Mouse (Mus musculus): Measurements from ENCODE around the gene Nop2.
A peak's percentile ranks its signal among the peaks of the same experiment; 100 is the strongest.

Nop2 gene

DNA sequence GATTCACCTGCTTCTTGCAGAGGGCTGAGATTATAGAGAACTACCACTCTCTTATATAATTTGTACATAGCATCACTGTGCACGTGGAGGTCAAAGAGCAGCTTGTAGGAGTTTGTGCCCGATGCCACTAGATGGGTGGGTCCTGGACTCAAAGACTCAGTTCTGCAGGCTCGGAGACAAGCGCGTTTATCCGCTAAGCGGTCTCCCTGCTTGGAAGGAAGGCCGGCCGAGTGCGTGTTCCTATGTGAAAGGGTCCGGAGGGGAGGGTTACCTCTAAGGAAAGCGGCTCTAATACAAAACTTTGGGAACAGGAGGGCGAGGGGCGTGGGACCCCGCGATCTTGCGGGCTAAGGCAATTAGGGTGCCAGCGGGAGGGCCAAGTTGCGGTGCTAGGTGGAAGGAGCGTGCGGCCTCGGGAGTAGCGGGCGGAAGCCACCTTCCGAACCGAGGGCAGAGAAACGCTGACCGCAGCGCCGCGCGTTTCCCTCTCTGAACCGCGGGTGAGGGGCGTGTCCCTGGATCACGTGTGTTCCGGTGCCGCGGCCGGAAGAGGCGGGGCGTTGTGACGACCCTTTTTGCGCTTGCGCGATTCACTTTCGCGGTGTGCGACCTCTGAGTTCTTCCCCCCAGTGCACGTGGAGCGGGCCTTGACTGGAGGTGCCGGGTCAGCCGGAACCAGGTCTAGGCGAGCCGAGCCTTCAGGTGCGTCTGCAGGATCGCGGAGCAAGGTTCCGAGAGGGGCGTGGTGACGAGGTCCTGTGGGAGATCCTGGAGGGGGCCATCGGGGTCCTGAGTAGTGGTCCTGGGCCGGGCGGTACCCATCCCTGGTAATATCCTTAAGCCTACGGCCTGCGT is at the start of gene Nop2:
Gene Nop2, plus strand, starts transcription at position 608 of the 855 bp plus-strand sequence.
- peak; percentile 93 for DNase-seq (ENCODE audit: low spot score)

DNA sequence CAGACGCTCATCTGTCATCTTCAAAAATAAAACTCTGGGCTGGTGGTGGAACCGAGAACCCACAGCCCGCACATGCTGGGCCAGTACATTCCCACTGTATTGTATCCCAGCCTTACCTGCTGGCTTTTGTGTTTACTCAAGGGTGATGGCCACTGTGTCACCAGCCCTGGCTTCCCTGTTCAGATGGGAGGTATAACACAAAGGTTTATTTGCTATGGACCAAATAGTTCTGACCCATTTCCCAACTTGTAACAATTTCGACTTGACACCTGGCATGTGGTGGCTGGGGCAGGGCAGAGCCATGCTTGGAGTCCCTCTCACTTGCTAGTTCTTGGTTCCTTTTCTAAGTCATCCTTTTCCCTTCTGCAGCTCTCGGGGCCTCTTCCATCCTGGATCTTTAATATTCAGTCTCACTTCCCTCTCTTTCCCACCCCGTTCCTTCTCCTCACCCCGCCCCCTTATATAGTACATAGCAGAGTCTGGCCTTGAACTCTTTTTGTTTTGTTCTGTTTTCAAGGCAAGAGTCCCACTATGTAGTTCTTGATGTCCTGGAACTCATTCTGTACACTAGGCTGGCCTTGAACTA is 48.8 kb upstream of the Nop2 start:
- peak; percentile 1 for DNase-seq (ENCODE audit: low spot score)

DNA sequence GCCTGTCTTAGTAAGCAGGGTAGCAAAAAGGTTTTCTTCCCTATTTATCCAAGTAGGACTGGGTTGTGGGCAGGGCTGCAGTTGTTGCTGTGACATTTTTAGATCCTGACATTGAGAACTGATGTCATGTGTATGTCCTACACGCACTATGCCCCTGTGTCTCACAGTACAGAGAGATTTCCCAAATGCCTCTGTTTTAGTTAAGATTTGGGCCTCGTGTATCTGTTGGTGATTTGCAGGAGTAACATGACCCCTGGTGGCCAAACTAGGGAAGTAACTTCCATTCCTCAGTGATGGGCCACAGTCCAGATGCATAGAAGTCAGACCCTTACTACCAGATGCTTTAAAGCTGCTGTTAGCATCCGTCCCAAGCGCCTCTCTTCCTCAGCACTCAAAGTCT is 47.3 kb upstream of the Nop2 start:
- DNase-seq (ENCODE audit: low spot score): peak; percentile 67

DNA sequence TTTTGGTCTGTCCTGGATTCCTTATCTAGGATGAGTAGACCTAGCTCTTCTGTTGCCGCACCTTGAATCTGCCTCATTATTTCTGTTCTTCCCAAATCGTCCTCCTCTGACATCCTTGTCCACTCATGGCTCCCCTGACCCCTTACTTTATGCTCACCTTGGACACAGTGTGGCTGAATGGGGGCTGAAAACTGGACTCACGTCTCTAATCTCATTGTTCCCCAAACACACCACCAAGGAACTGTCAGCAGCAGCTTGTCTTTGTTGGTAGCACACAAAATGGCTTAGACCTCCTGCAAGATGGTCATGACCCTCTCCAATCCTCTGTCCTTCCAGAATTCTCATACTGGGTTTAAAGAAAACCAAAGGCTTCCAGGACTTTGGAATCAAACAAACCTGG is 43.8 kb upstream of the Nop2 start:
- no peak for DNase-seq (ENCODE audit: low spot score)

GRCm38 (mm10) chr6:125088561-125089321 is 43.0 kb upstream of the Nop2 start:
- peak; percentile 89 for DNase-seq (ENCODE audit: low spot score)

GRCm38 (mm10) chr6:125089521-125090321 is 42.0 kb upstream of the Nop2 start:
- peak; percentile 79 for DNase-seq (ENCODE audit: low spot score)

GRCm38 (mm10) chr6:125090341-125091085 is 41.2 kb upstream of the Nop2 start:
- DNase-seq (ENCODE audit: low spot score): peak; percentile 3

GRCm38 (mm10) chr6:125092372-125092771 is 39.3 kb upstream of the Nop2 start:
- no peak for DNase-seq (ENCODE audit: low spot score)

GRCm38 (mm10) chr6:125094843-125095242 is 36.9 kb upstream of the Nop2 start:
- peak; percentile 16 for DNase-seq (ENCODE audit: low spot score)

GRCm38 (mm10) chr6:125095391-125096278 is 36.1 kb upstream of the Nop2 start, which contains the start of gene Chd4:
Chd4 (plus strand) TSS chr6:125095981.
- peak; percentile 93 for DNase-seq (ENCODE audit: low spot score)

- DNase-seq (ENCODE audit: low spot score): no peak
Observed at GRCm38 (mm10) chr6:125096279-125096596, 35.5 kb upstream of the Nop2 start.

- peak; percentile 77 for DNase-seq (ENCODE audit: low spot score)
Observed at GRCm38 (mm10) chr6:125096597-125097345, 34.9 kb upstream of the Nop2 start.

- DNase-seq (ENCODE audit: low spot score): no peak
Observed at GRCm38 (mm10) chr6:125097346-125097689, 34.4 kb upstream of the Nop2 start.

DNA sequence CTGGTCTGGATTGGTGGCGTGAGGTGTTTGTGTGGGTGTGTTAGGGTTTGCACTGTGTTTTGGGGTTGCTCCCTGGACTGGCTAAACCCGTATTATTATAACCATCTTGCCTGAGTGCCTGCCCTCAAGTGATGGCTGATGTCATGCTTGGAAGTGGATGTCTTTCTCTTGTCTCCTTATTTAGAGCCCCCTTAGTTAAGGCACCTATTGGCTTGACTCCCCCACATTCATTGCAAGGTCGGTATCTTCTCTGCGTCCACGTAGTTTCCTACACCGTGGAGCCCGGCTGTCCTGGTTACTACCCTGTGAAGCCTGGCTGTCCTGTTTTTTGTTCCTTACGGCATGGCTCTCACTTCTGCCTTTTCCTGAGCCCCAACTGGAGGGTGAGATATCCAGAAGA is 33.8 kb upstream of the Nop2 start:
- DNase-seq (ENCODE audit: low spot score): no peak

- DNase-seq (ENCODE audit: low spot score): no peak
Observed at GRCm38 (mm10) chr6:125098513-125098912, 33.2 kb upstream of the Nop2 start.

DNA sequence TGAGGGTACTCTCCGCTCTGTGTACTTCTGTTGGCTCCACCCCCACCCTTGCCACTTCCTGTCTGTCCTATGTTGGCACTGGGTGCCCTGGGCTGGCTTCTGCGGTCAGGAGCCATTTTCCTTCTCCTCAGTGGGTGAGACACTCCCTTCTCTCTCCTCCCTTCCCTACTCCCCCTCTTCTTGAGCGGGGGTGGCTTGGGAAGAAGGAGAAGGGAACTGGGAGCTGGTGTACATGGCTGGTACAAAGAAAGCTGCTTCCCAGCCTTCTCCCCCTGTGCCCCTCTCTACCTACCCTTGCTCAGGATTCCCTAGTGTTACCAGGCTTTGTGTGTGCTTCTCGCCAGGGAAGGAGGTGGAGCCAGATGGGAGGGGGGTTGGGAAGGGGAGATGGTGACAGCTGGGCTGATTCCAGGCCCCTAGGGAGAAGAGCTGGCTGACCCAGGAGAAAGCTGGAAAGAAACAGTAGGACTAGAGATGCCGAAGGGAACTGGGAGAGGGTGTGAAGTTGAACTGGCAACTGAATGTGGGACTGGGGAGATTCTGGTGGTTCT is 32.2 kb upstream of the Nop2 start:
- no peak for DNase-seq (ENCODE audit: low spot score)

GRCm38 (mm10) chr6:125101444-125101843 is 30.3 kb upstream of the Nop2 start:
- DNase-seq (ENCODE audit: low spot score): no peak

GRCm38 (mm10) chr6:125104223-125104622 is 27.5 kb upstream of the Nop2 start:
- DNase-seq (ENCODE audit: low spot score): no peak

DNA sequence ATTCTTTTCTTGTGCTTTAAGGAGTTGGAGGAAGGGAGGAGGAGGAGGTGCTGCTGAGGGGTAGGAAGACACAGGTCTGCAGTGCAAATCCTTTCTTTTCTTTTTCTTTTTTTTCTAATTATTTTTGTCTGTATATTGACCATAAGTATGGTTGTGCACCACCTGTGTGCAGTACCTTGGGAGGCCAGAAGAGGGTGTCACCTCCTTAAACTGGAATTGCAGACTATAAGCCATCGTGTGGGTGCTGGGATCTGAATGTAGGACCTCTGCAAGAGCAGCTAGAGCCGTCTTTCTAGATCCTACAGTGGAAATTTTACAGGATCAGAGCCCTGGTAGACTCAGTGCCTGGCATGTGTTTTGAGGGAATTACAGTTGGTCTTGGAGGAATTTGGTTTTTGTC is 24.0 kb upstream of the Nop2 start:
- no peak for DNase-seq (ENCODE audit: low spot score)

Measured in yolk sac, embryonic 10.5 days (tissue).